Mouse (Mus musculus) myocyte (in vitro differentiated cells): ENCODE data around the gene Tigit. TPM values are rescaled to one million over a fixed set of nuclear protein-coding genes. Genes with fewer than 3 reads are reported as not detected.

Source experiments
- H3K27me3 ChIP-seq: one replicate; pipeline ENCODE4 v1.6.1; 2011; ENCODE audit not compliant: control insufficient read depth, insufficient read depth, insufficient read length
- H3K36me3 ChIP-seq: one replicate; pipeline ENCODE4 v1.6.1; 2011; ENCODE audit not compliant: control insufficient read depth, insufficient read depth
- H3K4me2 ChIP-seq: one replicate; pipeline ENCODE4 v1.6.1; 2011; ENCODE audit warnings: low read depth, control low read depth
- H3K4me3 ChIP-seq: one replicate; pipeline ENCODE4 v1.5.1; 2011; ENCODE audit warnings: mild to moderate bottlenecking, control low read depth, moderate library complexity
- H3K79me2 ChIP-seq: one replicate; pipeline ENCODE4 v1.6.1; 2011; ENCODE audit not compliant: control insufficient read depth, insufficient read depth
- H3ac ChIP-seq: one replicate; pipeline ENCODE4 v1.6.1; 2011; ENCODE audit not compliant: control insufficient read depth, insufficient read length
- CEBPB ChIP-seq: IDR thresholded peaks from 2 replicates; pipeline ENCODE4 v1.6.1; 2011; ENCODE audit warnings: mild to moderate bottlenecking, moderate library complexity; ENCODE audit not compliant: poor library complexity, insufficient read depth, severe bottlenecking
- E2F4 ChIP-seq: IDR thresholded peaks from one replicate; pipeline ENCODE4 v1.6.1; 2011; ENCODE audit warnings: mild to moderate bottlenecking, control low read depth, moderate library complexity; ENCODE audit not compliant: insufficient read depth
- MAX ChIP-seq: IDR thresholded peaks from one replicate; pipeline ENCODE4 v1.6.1; 2011; ENCODE audit warnings: low read depth, mild to moderate bottlenecking, control low read depth
- MYOD1 ChIP-seq, 3 experiments: IDR thresholded peaks; one replicate each; pipeline ENCODE4 v1.6.1; 2011; ENCODE audit warnings: control low read depth in 2 of 3, low read depth in 2 of 3, mild to moderate bottlenecking in 2 of 3, moderate library complexity in 1 of 3; ENCODE audit not compliant: insufficient read length in 2 of 3, control insufficient read depth in 1 of 3
- MYOG ChIP-seq, 3 experiments: IDR thresholded peaks; one replicate each; pipeline ENCODE4 v1.6.1; 2011; ENCODE audit warnings: control low read depth in 2 of 3, low read depth in 2 of 3, mild to moderate bottlenecking in 2 of 3; ENCODE audit not compliant: insufficient read length in 2 of 3, control insufficient read depth in 1 of 3, insufficient read depth in 1 of 3
- POLR2A ChIP-seq: IDR thresholded peaks from one replicate; pipeline ENCODE4 v1.6.1; 2011; ENCODE audit warnings: low read depth, mild to moderate bottlenecking, control low read depth, moderate library complexity; ENCODE audit not compliant: insufficient read length
- POLR2AphosphoS2 ChIP-seq: IDR thresholded peaks from one replicate; pipeline ENCODE4 v1.6.1; 2011; ENCODE audit warnings: low read depth, control low read depth; ENCODE audit not compliant: insufficient read length
- REST ChIP-seq: IDR thresholded peaks from one replicate; pipeline ENCODE4 v1.6.1; 2011; ENCODE audit warnings: mild to moderate bottlenecking, control low read depth, moderate library complexity; ENCODE audit not compliant: insufficient read depth, insufficient read length
- SRF ChIP-seq: IDR thresholded peaks from one replicate; pipeline ENCODE4 v1.6.1; 2011; ENCODE audit warnings: low read depth; ENCODE audit not compliant: control insufficient read depth, insufficient read length
- TCF12 ChIP-seq: IDR thresholded peaks from one replicate; pipeline ENCODE4 v1.6.1; 2011; ENCODE audit warnings: mild to moderate bottlenecking, control low read depth; ENCODE audit not compliant: poor library complexity, insufficient read depth, severe bottlenecking
- TCF3 ChIP-seq: IDR thresholded peaks from one replicate; pipeline ENCODE4 v1.6.1; 2011; ENCODE audit warnings: low read depth, control low read depth; ENCODE audit not compliant: insufficient read length
- USF1 ChIP-seq: IDR thresholded peaks from one replicate; pipeline ENCODE4 v1.6.1; 2011; ENCODE audit warnings: low read depth, mild to moderate bottlenecking, control low read depth, moderate library complexity
- polyA plus RNA-seq: library from polyadenylated mRNA; unstranded; fragments of >200 nt; fragmentation: generic; extraction: Trizol; gene quantifications from one replicate; pipeline ENCODE4 v1.2.1, GENCODE M21; 2012; ENCODE audit warnings: missing spikeins

Gene Tigit
- polyA plus RNA-seq, 1 experiment = 2.2 TPM

- Histone ChIP-seq H3K27me3 (no peaks in the 10 kb centered on the region), H3K79me2 (no peaks in the 10 kb centered on the region), H3K4me3 (no peak overlapping the region), H3ac (no peak overlapping the region), H3K4me2 (no peak overlapping the region), H3K36me3 (no peaks in the 10 kb centered on the region)
- TF ChIP-seq SRF (no peak), USF1 (no peak), REST (no peak), TCF12 (no peak), E2F4 (no peak), TCF3 (no peak), POLR2AphosphoS2 (no peak), CEBPB (no peak), MYOD1 (IDR thresholded peaks at IDR 0.05; ENCODE audit: control insufficient read depth in 1 of 3, insufficient read length in 2 of 3, low read depth in 2 of 3) (no peak), MAX (no peak), MYOG (IDR thresholded peaks at IDR 0.05; ENCODE audit: control insufficient read depth in 1 of 3, insufficient read depth in 1 of 3, insufficient read length in 2 of 3, low read depth in 2 of 3) (no peak), POLR2A (no peak)
Measured at GRCm38 (mm10) chr16:43655183-43655787, 8.7 kb downstream of the Tigit start.

DNA sequence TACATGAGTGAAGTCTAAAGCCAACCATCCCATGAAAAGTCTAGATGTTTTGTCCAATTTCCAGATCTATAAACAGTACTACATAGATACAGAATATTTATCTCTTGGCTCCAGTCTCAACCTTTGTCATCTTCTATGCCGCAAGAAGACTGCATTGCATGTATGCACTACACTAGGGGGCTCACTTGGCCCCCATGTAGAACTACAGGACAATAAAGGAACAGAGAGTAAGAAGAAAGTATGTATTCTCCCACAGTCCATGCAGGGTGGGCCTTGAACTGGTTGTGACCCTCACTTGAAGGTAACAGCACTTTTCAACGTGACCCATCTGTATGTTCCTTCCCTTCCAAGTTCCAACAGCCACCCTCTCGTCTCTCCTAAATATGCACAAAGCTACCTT lies 9.7 kb downstream of the Tigit start:
- H3K27me3 ChIP-seq = no peaks in the 10 kb centered on the region
- H3K4me2 ChIP-seq = no peak overlapping the region
- TF ChIP-seq MAX = no peak
- TF ChIP-seq USF1 = no peak
- no peak for TF ChIP-seq CEBPB
- H3K4me3 ChIP-seq = no peak overlapping the region
- no peaks in the 10 kb centered on the region for H3K36me3 ChIP-seq
- H3ac ChIP-seq = no peak overlapping the region
- no peaks in the 10 kb centered on the region for H3K79me2 ChIP-seq

GRCm38 (mm10) chr16:43653288-43653687 lies 10.7 kb downstream of the Tigit start:
- Histone ChIP-seq H3K4me2 (no peak overlapping the region), H3K27me3 (no peaks in the 10 kb centered on the region), H3K79me2 (no peaks in the 10 kb centered on the region), H3ac (no peak overlapping the region), H3K36me3 (no peaks in the 10 kb centered on the region), H3K4me3 (no peak overlapping the region)
- TF ChIP-seq POLR2AphosphoS2 (no peak), SRF (no peak), REST (no peak), TCF12 (no peak), CEBPB (no peak), MYOG (IDR thresholded peaks at IDR 0.05; ENCODE audit: control insufficient read depth in 1 of 3, insufficient read depth in 1 of 3, insufficient read length in 2 of 3, low read depth in 2 of 3) (no peak), USF1 (no peak), MYOD1 (IDR thresholded peaks at IDR 0.05; ENCODE audit: control insufficient read depth in 1 of 3, insufficient read length in 2 of 3, low read depth in 2 of 3) (no peak), TCF3 (no peak), POLR2A (no peak), MAX (no peak), E2F4 (no peak)

DNA sequence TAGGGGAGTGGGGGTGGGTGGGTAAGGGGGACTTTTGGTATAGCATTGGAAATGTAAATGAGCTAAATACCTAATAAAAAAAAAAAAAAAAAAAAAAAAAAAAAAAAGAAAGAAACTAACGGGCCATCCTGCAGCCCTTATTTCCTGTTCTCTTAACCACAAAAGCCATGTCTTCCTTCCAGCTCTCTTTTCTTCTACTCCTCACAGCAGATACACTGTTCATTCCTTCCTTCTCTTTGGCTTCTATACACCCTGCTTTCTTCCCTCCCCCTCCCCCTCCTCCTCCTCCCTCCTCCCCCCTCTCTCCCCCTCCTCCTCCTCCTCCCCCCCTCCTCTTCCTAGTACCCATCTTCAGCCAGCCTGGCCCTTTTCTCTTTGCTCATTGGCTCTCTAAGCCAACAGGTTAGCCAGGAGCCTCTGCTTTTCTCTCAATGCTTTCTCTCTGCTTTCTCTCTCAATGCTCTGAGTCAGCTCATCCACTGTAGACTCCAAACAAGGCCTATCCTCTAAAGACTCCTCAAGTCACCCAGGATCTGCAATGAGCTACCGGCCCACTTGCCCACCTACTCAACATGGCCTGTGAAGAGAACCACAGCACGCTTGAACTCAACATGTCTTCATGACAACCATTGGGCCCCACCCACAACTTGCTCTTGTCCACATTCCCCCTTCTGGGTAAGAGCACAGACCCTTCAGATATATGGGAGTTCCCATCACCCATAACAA lies 13.4 kb downstream of the Tigit start:
- H3K27me3 ChIP-seq = no peaks in the 10 kb centered on the region
- no peak overlapping the region for H3K4me3 ChIP-seq
- H3K36me3 ChIP-seq = no peaks in the 10 kb centered on the region
- no peaks in the 10 kb centered on the region for H3K79me2 ChIP-seq
- H3K4me2 ChIP-seq = no peak overlapping the region
- no peak overlapping the region for H3ac ChIP-seq
- TF ChIP-seq CEBPB = no peak
- TF ChIP-seq MAX = no peak
- TF ChIP-seq TCF12 = no peak
- TF ChIP-seq POLR2A = no peak
- TF ChIP-seq REST = no peak

DNA sequence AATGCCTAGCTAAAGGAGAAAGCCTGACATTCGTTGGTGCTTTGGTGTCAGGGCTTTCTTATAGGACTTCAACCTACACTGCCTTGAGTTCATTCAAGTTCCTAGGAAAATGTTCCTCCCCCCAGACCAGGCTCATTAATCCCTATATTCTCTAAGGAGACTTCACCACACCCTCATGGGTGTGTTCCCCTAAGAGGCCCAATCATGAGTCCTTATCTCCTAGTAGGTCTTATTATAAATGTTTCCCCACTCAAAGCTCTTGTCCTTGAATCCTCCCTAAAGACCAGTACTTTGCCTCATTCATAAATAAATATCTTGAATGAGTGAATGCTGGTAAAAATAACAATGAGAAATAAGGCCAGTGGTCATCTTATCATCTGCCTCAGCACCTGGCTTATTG lies 16.3 kb downstream of the Tigit start:
- TF ChIP-seq CEBPB (no peak), MAX (no peak), MYOD1 (IDR thresholded peaks at IDR 0.05; ENCODE audit: control insufficient read depth in 1 of 3, insufficient read length in 2 of 3, low read depth in 2 of 3) (no peak), SRF (no peak), TCF12 (no peak), E2F4 (no peak), POLR2A (no peak)
- Histone ChIP-seq H3K27me3 (no peaks in the 10 kb centered on the region), H3K79me2 (no peaks in the 10 kb centered on the region), H3K36me3 (no peaks in the 10 kb centered on the region), H3K4me3 (no peak overlapping the region), H3ac (no peak overlapping the region), H3K4me2 (no peak overlapping the region)
